Mouse (Mus musculus) forebrain, embryonic 10.5 days (tissue): ENCODE measurements around the gene Bbs4. TPM values are rescaled to one million over a fixed set of nuclear protein-coding genes. Genes with fewer than 3 reads are reported as not detected.

Experiments
- DNase-seq: peaks from one replicate; pipeline ENCODE4 v3.0.0-alpha.2; 2017; ENCODE audit warnings: low spot score; ENCODE audit errors: extremely low spot score
- H3K27ac ChIP-seq: fragments of 300-500 bp; sonication (generic); 2 replicates; pipeline ENCODE4 v1.5.1; 2016; ENCODE audit warnings: mild to moderate bottlenecking
- H3K27me3 ChIP-seq: fragments of 300-500 bp; sonication (generic); 2 replicates; pipeline ENCODE4 v1.6.1; 2016; ENCODE audit warnings: mild to moderate bottlenecking; ENCODE audit not compliant: poor library complexity, severe bottlenecking
- H3K36me3 ChIP-seq: fragments of 300-500 bp; sonication (generic); replicated peaks from 2 replicates; pipeline ENCODE4 v1.6.1; 2016; ENCODE audit warnings: mild to moderate bottlenecking, moderate library complexity
- H3K4me1 ChIP-seq: fragments of 300-500 bp; sonication (generic); 2 replicates; pipeline ENCODE4 v1.6.1; 2016
- H3K4me3 ChIP-seq: fragments of 300-500 bp; sonication (generic); 2 replicates; pipeline ENCODE4 v1.5.1; 2016; ENCODE audit warnings: mild to moderate bottlenecking, moderate library complexity
- H3K9me3 ChIP-seq: fragments of 300-500 bp; sonication (generic); 2 replicates; pipeline ENCODE4 v1.6.1; 2016; ENCODE audit warnings: mild to moderate bottlenecking, moderate library complexity
- WGBS: fragments of 180-500 bp; shearing (Covaris S2); methylation state at CpG from one replicate; pipeline ENCODE4 v1.1.7; 2016; 5-methylcytosine and 5-hydroxymethylcytosine counted together
- polyA plus RNA-seq: library from polyadenylated mRNA; unstranded; fragments of >200 nt; fragmentation: Nextera tagmentation; extraction: Ambion mirVana; gene quantifications from 2 replicates; pipeline ENCODE4 v1.2.1, GENCODE M21; 2016

Gene Bbs4
- polyA plus RNA-seq, 1 experiment from 2014 or later: 20.2 TPM

- 68% methylated on average over 6 of the region's 6 CpGs for WGBS
- Histone ChIP-seq H3K4me1 (peaks cover 49% of the 10 kb centered on the region), H3K4me3 (no peak overlapping the region), H3K9me3 (no peaks in the 10 kb centered on the region), H3K27me3 (no peaks in the 10 kb centered on the region), H3K36me3 (no peaks in the 10 kb centered on the region), H3K27ac (peak overlapping the region; percentile 79)
- DNase-seq: peak; percentile 17
Measured at GRCm38 (mm10) chr9:59289529-59290115, 63.7 kb downstream of the Bbs4 start.

- 59% methylated on average over 3 of the region's 3 CpGs for WGBS
- DNase-seq: peak; percentile 45
- H3K4me1 ChIP-seq: peaks cover 49% of the 10 kb centered on the region
- H3K27me3 ChIP-seq: no peaks in the 10 kb centered on the region
- H3K4me3 ChIP-seq: no peak overlapping the region
- peak overlapping the region; percentile 79 for H3K27ac ChIP-seq
- H3K9me3 ChIP-seq: no peaks in the 10 kb centered on the region
- no peaks in the 10 kb centered on the region for H3K36me3 ChIP-seq
Measured at GRCm38 (mm10) chr9:59288685-59289410, 64.5 kb downstream of the Bbs4 start.

- no peaks in the 10 kb centered on the region for H3K27me3 ChIP-seq
- H3K36me3 ChIP-seq: no peaks in the 10 kb centered on the region
- H3K9me3 ChIP-seq: no peaks in the 10 kb centered on the region
- peaks cover 44% of the 10 kb centered on the region for H3K4me1 ChIP-seq
- H3K27ac ChIP-seq: peak overlapping the region; percentile 78
- no peak for DNase-seq
- WGBS: 90% methylated on average over 5 of the region's 5 CpGs
- no peak overlapping the region for H3K4me3 ChIP-seq
Measured at GRCm38 (mm10) chr9:59288058-59288457, 65.2 kb downstream of the Bbs4 start.

- no peaks in the 10 kb centered on the region for H3K27me3 ChIP-seq
- no peaks in the 10 kb centered on the region for H3K9me3 ChIP-seq
- no peak overlapping the region for H3K27ac ChIP-seq
- no peak for DNase-seq
- no peak overlapping the region for H3K4me3 ChIP-seq
- no peaks in the 10 kb centered on the region for H3K36me3 ChIP-seq
- H3K4me1 ChIP-seq: peaks cover 37% of the 10 kb centered on the region
- 86% methylated on average over 6 of the region's 6 CpGs for WGBS
Measured at GRCm38 (mm10) chr9:59285614-59286013, 67.7 kb downstream of the Bbs4 start.

GRCm38 (mm10) chr9:59282683-59282986 lies 70.7 kb downstream of the Bbs4 start:
- no peaks in the 10 kb centered on the region for H3K27me3 ChIP-seq
- H3K9me3 ChIP-seq: no peaks in the 10 kb centered on the region
- H3K36me3 ChIP-seq: no peaks in the 10 kb centered on the region
- H3K4me3 ChIP-seq: peak overlapping the region; percentile 15; the same call in 1 of the 2 replicates
- DNase-seq: no peak
- H3K4me1 ChIP-seq: peaks cover 10% of the 10 kb centered on the region; the same call in 1 of the 2 replicates
- WGBS: 59% methylated on average over 7 of the region's 7 CpGs
- peak overlapping the region; percentile 31; the same call in 1 of the 2 replicates for H3K27ac ChIP-seq

- H3K27ac ChIP-seq: peak overlapping the region; percentile 31; the same call in 1 of the 2 replicates
- H3K27me3 ChIP-seq: no peaks in the 10 kb centered on the region
- H3K4me1 ChIP-seq: peaks cover 10% of the 10 kb centered on the region; the same call in 1 of the 2 replicates
- 58% methylated on average over 22 of the region's 27 CpGs for WGBS
- H3K36me3 ChIP-seq: no peaks in the 10 kb centered on the region
- no peaks in the 10 kb centered on the region for H3K9me3 ChIP-seq
- peak overlapping the region; percentile 15; the same call in 1 of the 2 replicates for H3K4me3 ChIP-seq
- peak; percentile 75 for DNase-seq
Measured at GRCm38 (mm10) chr9:59281871-59282682, 71.2 kb downstream of the Bbs4 start.

- H3K27ac ChIP-seq: no peak overlapping the region
- H3K36me3 ChIP-seq: no peaks in the 10 kb centered on the region
- no peaks in the 10 kb centered on the region for H3K27me3 ChIP-seq
- no peaks in the 10 kb centered on the region for H3K9me3 ChIP-seq
- no peak for DNase-seq
- 89% methylated on average over 5 of the region's 5 CpGs for WGBS
- H3K4me1 ChIP-seq: peaks cover 10% of the 10 kb centered on the region; the same call in 1 of the 2 replicates
- no peak overlapping the region for H3K4me3 ChIP-seq
Measured at GRCm38 (mm10) chr9:59280888-59281287, 72.4 kb downstream of the Bbs4 start.

- no peak overlapping the region for H3K27ac ChIP-seq
- no peaks in the 10 kb centered on the region for H3K36me3 ChIP-seq
- no peaks in the 10 kb centered on the region for H3K9me3 ChIP-seq
- peaks cover 10% of the 10 kb centered on the region; the same call in 1 of the 2 replicates for H3K4me1 ChIP-seq
- 93% methylated on average over 5 of the region's 5 CpGs for WGBS
- H3K4me3 ChIP-seq: no peak overlapping the region
- no peak for DNase-seq
- no peaks in the 10 kb centered on the region for H3K27me3 ChIP-seq
Measured at GRCm38 (mm10) chr9:59278694-59279093, 74.6 kb downstream of the Bbs4 start.

- 93% methylated on average over 2 of the region's 2 CpGs for WGBS
- Histone ChIP-seq H3K36me3 (no peaks in the 10 kb centered on the region), H3K27ac (no peak overlapping the region), H3K4me3 (no peak overlapping the region), H3K4me1 (peaks cover 10% of the 10 kb centered on the region; the same call in 1 of the 2 replicates), H3K9me3 (no peaks in the 10 kb centered on the region), H3K27me3 (no peaks in the 10 kb centered on the region)
- DNase-seq: no peak
Measured at GRCm38 (mm10) chr9:59278199-59278598, 75.1 kb downstream of the Bbs4 start.

- no peaks in the 10 kb centered on the region for H3K36me3 ChIP-seq
- no peak overlapping the region for H3K27ac ChIP-seq
- H3K4me3 ChIP-seq: no peak overlapping the region
- DNase-seq: no peak
- no peaks in the 10 kb centered on the region for H3K27me3 ChIP-seq
- no peaks in the 10 kb centered on the region for H3K9me3 ChIP-seq
- peaks cover 12% of the 10 kb centered on the region for H3K4me1 ChIP-seq
- 88% methylated on average over 19 of the region's 19 CpGs for WGBS
Measured at GRCm38 (mm10) chr9:59274846-59275455, 78.4 kb downstream of the Bbs4 start.

- Histone ChIP-seq H3K36me3 (no peaks in the 10 kb centered on the region), H3K27me3 (no peaks in the 10 kb centered on the region), H3K4me1 (peaks cover 16% of the 10 kb centered on the region), H3K9me3 (no peaks in the 10 kb centered on the region), H3K4me3 (no peak overlapping the region), H3K27ac (no peak overlapping the region)
- no peak for DNase-seq
Measured at GRCm38 (mm10) chr9:59273199-59273598, 80.1 kb downstream of the Bbs4 start.
